ENCODE assay signal across 16 mouse cellular contexts in genomic region chr19:41321149-41321548, GRCm38 (mm10). TPM values are rescaled to one million over a fixed set of nuclear protein-coding genes. Genes with fewer than 3 reads are reported as not detected.
DNase-seq lines count a peak whose midpoint lies in the region; ATAC-seq and TF ChIP-seq lines count a peak whose summit lies in the region.
"Had no signal": no experiment of that assay in that cellular context is flagged by ENCODE, and none has a peak within 500 bp of the region (broad histone marks: within the 10 kb centered on the region; RNA-seq: fewer than 3 reads in every experiment).

No protein-coding gene starts in this region.

- TF ChIP-seq POLR2A in MEL (IDR thresholded peaks at IDR 0.05; ENCODE audit: control insufficient read depth in 1 of 2, insufficient read depth in 1 of 2, low read depth in 1 of 2, low read length in 2 of 2, poor library complexity in 1 of 2), result no peak

- H3K36me3 ChIP-seq in MEL (ENCODE audit: control insufficient read depth in 1 of 2, insufficient read depth in 2 of 2, low read length in 2 of 2), result no peaks in the 10 kb centered on the region
- peaks cover 83% of the 10 kb centered on the region for H3K36me3 ChIP-seq in megakaryocyte, embryonic 14.5 days (replicated peaks; ENCODE audit: low read length)

- H3K4me3 ChIP-seq in MEL (ENCODE audit: control insufficient read depth in 1 of 2, insufficient read depth in 1 of 2, low read depth in 2 of 2, low read length in 2 of 2), result no peak overlapping the region
- H3K4me3 ChIP-seq in megakaryocyte, embryonic 14.5 days (replicated peaks), result peak overlapping the region; percentile 62
- H3K4me3 ChIP-seq: forebrain, embryonic 13.5 days; gastrocnemius, adult 2 months; myocyte had no signal

- ATAC-seq in hematopoietic stem cell, adult 5-6 weeks (replicated peaks in 1 of 2; ENCODE audit: insufficient read depth in 1 of 2, low FRiP score in 2 of 2, low TSS enrichment in 1 of 2, low read depth in 1 of 2, poor library complexity in 2 of 2, severe bottlenecking in 2 of 2), result peak; percentile 84 to 88
- ATAC-seq in inflammation-experienced regulatory T-cells, adult 6 months, result no peak
- ATAC-seq: forebrain, embryonic 13.5 days; intestine, postnatal 0 days had no signal

- no peak overlapping the region for H3K27ac ChIP-seq in MEL (ENCODE audit: control insufficient read depth, low read depth, low read length)
- H3K27ac ChIP-seq: forebrain, embryonic 13.5 days; gastrocnemius, adult 2 months had no signal

- H3K79me2 ChIP-seq in MEL (ENCODE audit: control insufficient read depth, insufficient read depth, low read length, poor library complexity), result no peaks in the 10 kb centered on the region

- no peak for TF ChIP-seq EP300 in MEL (IDR thresholded peaks at IDR 0.05; ENCODE audit: low read depth in 1 of 2, low read length in 2 of 2)

- no peaks in the 10 kb centered on the region for H3K4me1 ChIP-seq in MEL (ENCODE audit: control insufficient read depth in 1 of 2, insufficient read depth in 2 of 2, low read length in 2 of 2)
- H3K4me1 ChIP-seq in megakaryocyte, embryonic 14.5 days, result peaks cover 83% of the 10 kb centered on the region

- no peaks in the 10 kb centered on the region; a peak in 1 of 4 replicates for H3K27me3 ChIP-seq in MEL (ENCODE audit: control insufficient read depth in 1 of 2, insufficient read depth in 2 of 2, low read length in 2 of 2)
- no peaks in the 10 kb centered on the region for H3K27me3 ChIP-seq in megakaryocyte, embryonic 14.5 days (replicated peaks)
- H3K27me3 ChIP-seq: forebrain, embryonic 13.5 days had no signal

- H3K9me3 ChIP-seq in MEL (replicated peaks; ENCODE audit: insufficient read depth, low read length), result no peaks in the 10 kb centered on the region
- no peaks in the 10 kb centered on the region for H3K9me3 ChIP-seq in megakaryocyte, embryonic 14.5 days
- H3K9me3 ChIP-seq: forebrain, embryonic 13.5 days had no signal

- no peak overlapping the region for H3K9ac ChIP-seq in MEL (ENCODE audit: control insufficient read depth, low read depth, low read length, poor library complexity, severe bottlenecking)
- H3K9ac ChIP-seq: forebrain, embryonic 13.5 days had no signal

- no peak for TF ChIP-seq RAD21 in MEL (IDR thresholded peaks at IDR 0.05; ENCODE audit: low read depth, low read length)

- peak; percentile 81 for DNase-seq in layer of hippocampus, adult 9-11 months
- no peak for DNase-seq in layer of hippocampus, postnatal 25 days (ENCODE audit: extremely low spot score in 1 of 2, low spot score in 1 of 2)
- peak; percentile 45 for DNase-seq in MEL (ENCODE audit: low read depth, low spot score)
- DNase-seq in embryo, embryonic 10.5 days (ENCODE audit: low spot score), result no peak
- DNase-seq in urinary bladder, postnatal 14 days (ENCODE audit: low spot score), result no peak
- DNase-seq: adrenal gland, postnatal 14 days; cerebellum, adult 18-20 months; gastrocnemius, adult 2 months; kidney, postnatal 25 days; thymus, adult 18-20 months had no signal

- no peak for TF ChIP-seq CTCF in MEL (IDR thresholded peaks at IDR 0.05 in 2 of 3, conservative IDR thresholded peaks at IDR 0.05 in 1 of 3; ENCODE audit: control insufficient read depth in 1 of 3, insufficient read depth in 1 of 3, low read depth in 2 of 3, low read length in 3 of 3, poor library complexity in 1 of 3, severe bottlenecking in 1 of 3)

TF ChIP-seq in MEL, 35 proteins besides CTCF, POLR2A, EP300 and RAD21:
- TF ChIP-seq TAL1 (IDR thresholded peaks at IDR 0.05; ENCODE audit: low read length) (peak; percentile 13; the same call in 1 of the 2 replicates), GATA1 (IDR thresholded peaks at IDR 0.05; ENCODE audit: low read depth, low read length) (no peak), BHLHE40 (IDR thresholded peaks at IDR 0.05; ENCODE audit: borderline replicate concordance, low read depth, low read length) (no peak), MYC (IDR thresholded peaks at IDR 0.05; ENCODE audit: low read depth, low read length) (no peak), JUND (IDR thresholded peaks at IDR 0.05; ENCODE audit: low read depth, low read length) (no peak), TCF12 (IDR thresholded peaks at IDR 0.05; ENCODE audit: low read depth, low read length) (no peak), CHD2 (IDR thresholded peaks at IDR 0.05; ENCODE audit: low read length) (no peak), MEF2A (IDR thresholded peaks at IDR 0.05; ENCODE audit: extremely low read depth, insufficient replicate concordance, low read depth, low read length, poor library complexity, severe bottlenecking) (no peak)

RNA-seq across cellular contexts. Expression of gene Tm9sf3, which starts 57.4 kb away (rescaled TPM):
- total RNA-seq in layer of hippocampus, postnatal 25 days (2021), result 100 to 1,000 TPM; 120 to 125 TPM
- total RNA-seq in MEL (2012; rRNA removed), result 114 and 118 TPM in 2 replicates
- 100 to 1,000 TPM in 1 of 2 experiments, 10 to 100 TPM in 1; 34.3 to 103 TPM for polyA plus RNA-seq in MEL (2012; ENCODE audit: insufficient read depth in 1 of 2, insufficient read length in 2 of 2, low read depth in 1 of 2, low replicate concordance in 2 of 2, missing spikeins in 1 of 2)
- 268 and 295 TPM in 2 replicates for total RNA-seq in hematopoietic stem cell, adult 5-6 weeks (2017)
- 4.7 and 11.6 TPM in 2 replicates for polyA plus RNA-seq in megakaryocyte, embryonic 14.5 days (2012; ENCODE audit: insufficient read depth, low replicate concordance)
- 10 to 100 TPM; 21.4 to 38.9 (median 32.2) TPM for polyA plus RNA-seq in inflammation-experienced regulatory T-cells, adult 6 months (2017; shearing (Covaris generic))

Comparison
In these comparisons a context has a peak if more than half of its experiments do, and no peak if none do; other contexts are left out.
1. DNase-seq: peak in layer of hippocampus, adult 9-11 months (single experiment) and MEL (single experiment); none in layer of hippocampus, postnatal 25 days (0 of 2), embryo, embryonic 10.5 days (single experiment) and urinary bladder, postnatal 14 days (single experiment).